ENCODE assay signal across 12 mouse cellular contexts in genomic region chr11:96968476-96968875, GRCm38 (mm10). TPM values are rescaled to one million over a fixed set of nuclear protein-coding genes. Genes with fewer than 3 reads are reported as not detected.
DNase-seq lines count a peak whose midpoint lies in the region; ATAC-seq and TF ChIP-seq lines count a peak whose summit lies in the region.
"Had no signal": no experiment of that assay in that cellular context is flagged by ENCODE, and none has a peak within 500 bp of the region (broad histone marks: within the 10 kb centered on the region; RNA-seq: fewer than 3 reads in every experiment).

No protein-coding gene starts in this region.

- no peak for TF ChIP-seq POLR2A in spleen, adult 2 months (IDR thresholded peaks at IDR 0.05; ENCODE audit: low read depth, low read length)

- TF ChIP-seq CTCF in gastrocnemius, adult 2 months (IDR thresholded peaks at IDR 0.05): no peak
- TF ChIP-seq CTCF in spleen, adult 2 months (IDR thresholded peaks at IDR 0.05; ENCODE audit: extremely low read depth, insufficient read depth, insufficient read length, insufficient replicate concordance): no peak
- TF ChIP-seq CTCF in forebrain, postnatal 0 days (IDR thresholded peaks at IDR 0.05; ENCODE audit: low read depth): no peak

- H3K4me1 ChIP-seq in spleen, adult 2 months (ENCODE audit: control insufficient read depth, insufficient read depth, insufficient read length): peaks cover 13% of the 10 kb centered on the region; the same call in 1 of the 2 replicates
- H3K4me1 ChIP-seq in limb, embryonic 15.5 days: peaks cover 43% of the 10 kb centered on the region
- peaks cover 4% of the 10 kb centered on the region; the same call in 1 of the 2 replicates for H3K4me1 ChIP-seq in forebrain, postnatal 0 days (ENCODE audit: insufficient read depth)

- no peak overlapping the region for H3K4me2 ChIP-seq in limb, embryonic 15.5 days
- no peak overlapping the region for H3K4me2 ChIP-seq in forebrain, postnatal 0 days (ENCODE audit: low read depth)
- H3K4me2 ChIP-seq: embryonic facial prominence, embryonic 15.5 days had no signal

- no peaks in the 10 kb centered on the region for H3K27me3 ChIP-seq in spleen, adult 2 months (ENCODE audit: control insufficient read depth, insufficient read depth, low read length)
- H3K27me3 ChIP-seq in limb, embryonic 15.5 days: no peaks in the 10 kb centered on the region
- no peaks in the 10 kb centered on the region for H3K27me3 ChIP-seq in forebrain, postnatal 0 days (ENCODE audit: insufficient read depth, low read length)
- H3K27me3 ChIP-seq: embryonic facial prominence, embryonic 15.5 days had no signal

- H3K9me3 ChIP-seq in limb, embryonic 15.5 days: no peaks in the 10 kb centered on the region
- H3K9me3 ChIP-seq in forebrain, postnatal 0 days (ENCODE audit: low read length): no peaks in the 10 kb centered on the region
- H3K9me3 ChIP-seq: embryonic facial prominence, embryonic 15.5 days had no signal

- peak; percentile 72 for DNase-seq in gastrocnemius, adult 2 months
- no peak for DNase-seq in gastrocnemius, postnatal 4 days (ENCODE audit: low spot score in 2 of 2)
- DNase-seq in spleen, adult 2 months (ENCODE audit: low read depth in 1 of 2, low spot score in 2 of 2): no peak
- no peak for DNase-seq in spleen, postnatal 10 days (ENCODE audit: low spot score in 2 of 2)
- DNase-seq in right cerebral cortex, adult 18-20 months: no peak
- DNase-seq in right cerebral cortex, postnatal 14 days: no peak
- no peak for DNase-seq in forebrain, postnatal 0 days
- DNase-seq: adrenal gland, adult 8-10 months had no signal

- H3K36me3 ChIP-seq in spleen, adult 2 months (ENCODE audit: control insufficient read depth, insufficient read depth, low read length): no peaks in the 10 kb centered on the region
- H3K36me3 ChIP-seq in limb, embryonic 15.5 days: peaks cover 7% of the 10 kb centered on the region; the same call in 1 of the 2 replicates
- no peaks in the 10 kb centered on the region for H3K36me3 ChIP-seq in forebrain, postnatal 0 days (ENCODE audit: insufficient read depth)
- H3K36me3 ChIP-seq: embryonic facial prominence, embryonic 15.5 days had no signal

- H3K4me3 ChIP-seq in gastrocnemius, adult 2 months: peak overlapping the region; percentile 64
- H3K4me3 ChIP-seq in spleen, adult 2 months (ENCODE audit: extremely low read depth, insufficient read depth, insufficient read length): no peak overlapping the region
- no peak overlapping the region for H3K4me3 ChIP-seq in limb, embryonic 15.5 days
- no peak overlapping the region for H3K4me3 ChIP-seq in forebrain, postnatal 0 days (ENCODE audit: low read depth, low read length)
- H3K4me3 ChIP-seq: embryonic facial prominence, embryonic 15.5 days had no signal

- WGBS in spleen, adult 2 months: 81% methylated on average over 6 of the region's 6 CpGs
- 56% methylated on average over 6 of the region's 6 CpGs for WGBS in limb, embryonic 15.5 days
- 69% methylated on average over 6 of the region's 6 CpGs for WGBS in forebrain, postnatal 0 days

- H3K27ac ChIP-seq in gastrocnemius, adult 2 months: peak overlapping the region; percentile 98
- H3K27ac ChIP-seq in spleen, adult 2 months (ENCODE audit: insufficient read depth, low read length): peak overlapping the region; percentile 92
- peak overlapping the region; percentile 77 for H3K27ac ChIP-seq in limb, embryonic 15.5 days
- no peak overlapping the region for H3K27ac ChIP-seq in forebrain, postnatal 0 days (ENCODE audit: low read depth, low read length)

- no peak for ATAC-seq in limb, embryonic 15.5 days (ENCODE audit: insufficient number of reproducible peaks, low FRiP score, low TSS enrichment, low read depth)
- no peak for ATAC-seq in forebrain, postnatal 0 days
- ATAC-seq: inflammation-experienced regulatory T-cells, adult 6 months had no signal

- H3K9ac ChIP-seq in limb, embryonic 15.5 days: no peak overlapping the region
- no peak overlapping the region for H3K9ac ChIP-seq in forebrain, postnatal 0 days
- H3K9ac ChIP-seq: embryonic facial prominence, embryonic 15.5 days had no signal

- intact Hi-C loops in gastrocnemius, adult 2 months (cut with DNase I): loop anchor here (5.0 kb wide), 1 partner anchor 96 kb away; no protein-coding TSS in a partner anchor

RNA-seq across cellular contexts. Expression of gene Sp2, which starts 14.3 kb away (rescaled TPM):
- total RNA-seq in gastrocnemius, adult 2 months (2021): 10 to 100 TPM; 10.4 to 11.0 TPM
- 10 to 100 TPM; 15.1 to 16.5 TPM for total RNA-seq in gastrocnemius, postnatal 4 days (2021)
- 23.9 and 29.1 TPM in 2 replicates for polyA plus RNA-seq in spleen, adult 2 months (2012; rRNA removed)
- polyA plus RNA-seq in limb, embryonic 15.5 days (2015; fragmentation: Nextera tagmentation; extraction: Ambion mirVana): 15.1 and 16.8 TPM in 2 replicates
- 1.9 and 5.0 TPM in 2 replicates for total RNA-seq in forebrain, postnatal 0 days (2014; rRNA removed)
- 13.5 and 14.8 TPM in 2 replicates for polyA plus RNA-seq in forebrain, postnatal 0 days (2015; fragmentation: Nextera tagmentation; extraction: Ambion mirVana)

RNA-seq across cellular contexts. Expression of gene Pnpo, which starts 24.7 kb away (rescaled TPM):
- 1 to 10 TPM; 7.4 to 8.2 TPM for total RNA-seq in gastrocnemius, adult 2 months (2021)
- 1 to 10 TPM; 8.2 to 8.3 TPM for total RNA-seq in gastrocnemius, postnatal 4 days (2021)
- 33.2 and 57.0 TPM in 2 replicates for polyA plus RNA-seq in spleen, adult 2 months (2012; rRNA removed)
- polyA plus RNA-seq in limb, embryonic 15.5 days (2015; fragmentation: Nextera tagmentation; extraction: Ambion mirVana): 33.6 and 37.6 TPM in 2 replicates
- 26.2 and 30.3 TPM in 2 replicates for total RNA-seq in forebrain, postnatal 0 days (2014; rRNA removed)
- polyA plus RNA-seq in forebrain, postnatal 0 days (2015; fragmentation: Nextera tagmentation; extraction: Ambion mirVana): 28.1 and 33.1 TPM in 2 replicates

RNA-seq across cellular contexts. Expression of gene Prr15l, which starts 40.6 kb away (rescaled TPM):
- total RNA-seq in gastrocnemius, adult 2 months (2021): not detected
- total RNA-seq in gastrocnemius, postnatal 4 days (2021): not detected
- polyA plus RNA-seq in spleen, adult 2 months (2012; rRNA removed): 1.8 and 2.2 TPM in 2 replicates
- polyA plus RNA-seq in limb, embryonic 15.5 days (2015; fragmentation: Nextera tagmentation; extraction: Ambion mirVana): 3.4 and 3.6 TPM in 2 replicates
- total RNA-seq in forebrain, postnatal 0 days (2014; rRNA removed): not detected in 2 replicates
- 0.11 TPM in 1 of 2 replicates, not detected in the other for polyA plus RNA-seq in forebrain, postnatal 0 days (2015; fragmentation: Nextera tagmentation; extraction: Ambion mirVana)
- total RNA-seq: megakaryocyte-erythroid progenitor cell, adult 5-6 weeks had no signal

RNA-seq across cellular contexts. Expression of gene Sp6, which starts 44.7 kb away (rescaled TPM):
- total RNA-seq in gastrocnemius, adult 2 months (2021): under 1 TPM in 1 of 2 experiments, not detected in 1; 0.10 TPM
- total RNA-seq in gastrocnemius, postnatal 4 days (2021): under 1 TPM; 0.27 to 0.34 TPM
- 0.57 and 0.82 TPM in 2 replicates for polyA plus RNA-seq in spleen, adult 2 months (2012; rRNA removed)
- 27.1 and 30.4 TPM in 2 replicates for polyA plus RNA-seq in limb, embryonic 15.5 days (2015; fragmentation: Nextera tagmentation; extraction: Ambion mirVana)
- 0.85 and 0.86 TPM in 2 replicates for total RNA-seq in forebrain, postnatal 0 days (2014; rRNA removed)
- polyA plus RNA-seq in forebrain, postnatal 0 days (2015; fragmentation: Nextera tagmentation; extraction: Ambion mirVana): 0.35 and 0.75 TPM in 2 replicates

RNA-seq across cellular contexts. Expression of gene Cdk5rap3, which starts 52.2 kb away (rescaled TPM):
- total RNA-seq in gastrocnemius, adult 2 months (2021): 10 to 100 TPM; 21.5 to 24.0 TPM
- total RNA-seq in gastrocnemius, postnatal 4 days (2021): 10 to 100 TPM; 39.2 to 45.1 TPM
- polyA plus RNA-seq in spleen, adult 2 months (2012; rRNA removed): 31.7 and 36.0 TPM in 2 replicates
- polyA plus RNA-seq in limb, embryonic 15.5 days (2015; fragmentation: Nextera tagmentation; extraction: Ambion mirVana): 76.2 and 87.4 TPM in 2 replicates
- total RNA-seq in forebrain, postnatal 0 days (2014; rRNA removed): 54.9 and 57.7 TPM in 2 replicates
- polyA plus RNA-seq in forebrain, postnatal 0 days (2015; fragmentation: Nextera tagmentation; extraction: Ambion mirVana): 86.4 and 88.8 TPM in 2 replicates
